Mouse (Mus musculus): ENCODE measurements around the gene Gm10600.
"Not testable (repeated sequence)": the region's sequence is repeated elsewhere in the genome, so short reads cannot be mapped to it uniquely, and the experiment has no call there.

Gene Gm10600

DNA sequence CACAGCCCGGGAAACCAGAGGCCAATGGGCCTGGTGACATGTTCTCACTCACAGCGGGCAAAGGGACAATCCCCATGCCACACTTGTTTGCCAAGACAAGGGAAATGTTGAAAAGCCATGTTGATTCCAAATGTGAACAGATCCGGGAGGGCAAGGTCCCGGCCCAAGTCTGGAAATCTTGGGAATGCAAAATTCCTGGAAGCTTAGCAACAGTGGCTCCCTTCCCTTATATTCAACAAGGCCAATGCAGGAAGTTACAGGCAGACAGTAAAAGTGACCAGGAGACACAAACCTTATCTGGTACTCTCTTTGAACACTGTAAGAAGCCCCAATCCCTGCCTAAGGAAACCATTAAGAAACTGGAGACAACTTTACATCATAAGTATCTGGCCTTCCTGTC, at the start of gene Gm10600:
TSS of gene Gm10600 (plus strand) at position 301 of the 400 bp plus-strand sequence.
- in situ Hi-C loops (cut with MboI): not testable (repeated sequence)

DNA sequence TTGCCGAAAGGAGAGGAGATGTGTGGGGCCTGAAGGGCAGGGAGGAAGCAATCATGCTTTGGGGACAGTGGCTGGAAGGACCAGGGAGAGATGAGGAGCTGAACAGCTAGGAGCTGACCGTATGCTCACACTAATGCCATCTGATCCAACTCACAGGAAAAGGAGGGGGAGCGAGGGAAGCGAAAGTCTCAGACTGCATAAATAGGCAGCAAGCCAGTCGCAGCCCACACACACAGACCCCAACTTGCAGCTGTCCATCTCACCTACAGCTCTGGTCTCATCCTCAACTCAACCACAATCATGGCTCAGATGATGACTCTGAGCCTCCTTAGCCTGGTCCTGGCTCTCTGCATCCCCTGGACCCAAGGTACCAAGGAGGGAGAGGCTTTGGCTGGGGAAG, 15.0 kb downstream of the Gm10600 start, which contains the start of gene Ccl21b:
TSS of gene Ccl21b (plus strand) at position 301 of the 400 bp plus-strand sequence.
- in situ Hi-C loops (cut with MboI): not testable (repeated sequence)

All from mature B cell (primary cell).